Mouse (Mus musculus) kidney, postnatal 0 days (tissue): ENCODE results near the gene Phf12. TPM values are rescaled to one million over a fixed set of nuclear protein-coding genes. Genes with fewer than 3 reads are reported as not detected.

Experiments
- ATAC-seq: fragments of 200-750 bp; cut with Nextera tagmentation; replicated peaks from 2 replicates; pipeline ENCODE4 v1.8.0; 2017; ENCODE audit warnings: low read depth, moderate number of reproducible peaks, moderate TSS enrichment, moderate library complexity; ENCODE audit not compliant: low FRiP score
- DNase-seq: peaks from one replicate; pipeline ENCODE4 v3.0.0-alpha.2; 2016; ENCODE audit warnings: low spot score
- H3K27ac ChIP-seq: fragments of 300-500 bp; sonication (generic); 2 replicates; pipeline ENCODE4 v1.5.1; 2014; ENCODE audit warnings: mild to moderate bottlenecking
- H3K27me3 ChIP-seq: fragments of 300-500 bp; sonication (generic); 2 replicates; pipeline ENCODE4 v1.6.1; 2014; ENCODE audit warnings: low read length, mixed read lengths; ENCODE audit not compliant: insufficient read depth
- H3K36me3 ChIP-seq: fragments of 300-500 bp; sonication (generic); 2 replicates; pipeline ENCODE4 v1.6.1; 2014; ENCODE audit warnings: low read length, mixed read lengths; ENCODE audit not compliant: insufficient read depth
- H3K4me1 ChIP-seq: fragments of 300-500 bp; sonication (generic); replicated peaks from 2 replicates; pipeline ENCODE4 v1.6.1; 2014; ENCODE audit warnings: antibody characterized with exemption, low read length, mixed read lengths; ENCODE audit not compliant: insufficient read depth
- H3K4me2 ChIP-seq: fragments of 300-500 bp; sonication (generic); 2 replicates; pipeline ENCODE4 v1.6.1; 2014; ENCODE audit warnings: mild to moderate bottlenecking, low read length, moderate library complexity, mixed read lengths
- H3K4me3 ChIP-seq: fragments of 300-500 bp; sonication (generic); replicated peaks from 2 replicates; pipeline ENCODE4 v1.5.1; 2014; ENCODE audit warnings: low read depth, low read length
- H3K9ac ChIP-seq: fragments of 300-500 bp; sonication (generic); 2 replicates; pipeline ENCODE4 v1.6.1; 2014; ENCODE audit warnings: low read depth, low read length
- H3K9me3 ChIP-seq: fragments of 300-500 bp; sonication (generic); replicated peaks from 2 replicates; pipeline ENCODE4 v1.6.1; 2016; ENCODE audit warnings: low read length, inconsistent platforms, mixed read lengths
- CTCF ChIP-seq: IDR thresholded peaks from 2 replicates; pipeline ENCODE4 v1.5.1; 2016; ENCODE audit warnings: antibody characterized with exemption, low read depth, mild to moderate bottlenecking, moderate library complexity
- WGBS: fragments of 180-500 bp; shearing (Covaris S2); extraction: QIAGEN DNeasy Blood & Tissue Kit; methylation state at CpG from one replicate; pipeline ENCODE4 v1.1.7; 2014; 5-methylcytosine and 5-hydroxymethylcytosine counted together
- polyA plus RNA-seq: library from polyadenylated mRNA; unstranded; fragments of >200 nt; fragmentation: Nextera tagmentation; extraction: Ambion mirVana; gene quantifications from 2 replicates; pipeline ENCODE4 v1.2.1, GENCODE M21; 2015

Phf12 gene
- polyA plus RNA-seq, result 9.3 and 11.1 TPM in 2 replicates

DNA sequence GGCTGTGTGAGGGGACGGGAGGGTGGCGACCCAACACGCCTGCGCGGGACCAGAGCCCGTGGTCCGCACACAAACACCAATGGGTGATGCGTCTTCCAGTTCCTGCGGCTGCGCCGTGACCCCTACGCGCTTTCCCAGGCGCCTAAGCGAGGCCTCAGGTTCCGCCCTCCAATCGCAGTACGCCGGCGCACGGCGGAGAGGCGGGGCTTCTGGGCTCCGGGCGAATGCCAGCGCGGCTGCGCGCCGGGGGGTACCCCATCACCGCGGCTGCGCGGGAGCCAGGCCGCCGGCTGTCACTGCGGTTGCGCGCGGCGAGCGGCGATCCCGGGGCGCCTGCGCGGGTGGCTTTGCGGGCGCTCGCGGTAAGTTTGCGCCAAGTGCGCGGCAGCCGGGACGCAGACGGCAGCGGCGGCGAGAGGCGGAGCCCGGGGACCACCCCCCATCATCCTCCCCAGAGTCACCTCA is at the start of gene Phf12:
Gene Phf12, plus strand, starts transcription at position 314 of the 465 bp plus-strand sequence.
- DNase-seq, result peak; percentile 100
- under 1% methylated on average over 39 of the region's 62 CpGs for WGBS
- Histone ChIP-seq H3K27ac (peak within 1 kb of the TSS; percentile 97), H3K36me3 (0 out of 2 replicates have a peak, but pooled peaks cover 3% of the 10 kb centered on the region), H3K27me3 (0 out of 2 replicates have a peak, but pooled peaks cover 2% of the 10 kb centered on the region), H3K4me2 (peak within 1 kb of the TSS; percentile 85), H3K4me3 (peak within 1 kb of the TSS; percentile 89), H3K9me3 (no peaks in the 10 kb centered on the region), H3K4me1 (no peaks in the 10 kb centered on the region), H3K9ac (peak within 1 kb of the TSS; percentile 92)
- TF ChIP-seq CTCF, result no peak
- ATAC-seq, result peak; percentile 92

DNA sequence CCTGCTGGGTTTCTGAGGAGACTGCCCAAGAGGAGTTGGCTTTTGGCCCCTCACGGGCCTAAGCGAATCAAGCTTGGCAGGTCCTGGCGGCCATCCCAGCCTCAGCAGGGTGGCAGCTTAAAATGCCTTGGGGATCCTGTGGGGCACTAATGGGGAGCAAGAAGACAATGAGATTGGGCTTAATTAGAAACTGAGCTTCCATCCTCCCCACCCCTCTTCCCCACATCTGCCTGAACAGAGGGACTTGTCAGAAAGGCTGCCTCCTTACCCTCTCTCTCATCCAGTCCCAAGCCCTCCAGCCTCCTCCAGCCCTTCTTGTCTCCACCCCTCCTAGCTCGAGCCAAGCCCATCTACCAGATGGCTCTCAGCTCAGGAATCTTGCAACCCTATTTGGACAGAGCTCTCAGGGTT is 48.4 kb upstream of the Phf12 start:
- DNase-seq (no peak), ATAC-seq (no peak)
- H3K9ac ChIP-seq, result no peak overlapping the region
- H3K4me3 ChIP-seq, result no peak overlapping the region
- H3K27me3 ChIP-seq, result peaks cover 69% of the 10 kb centered on the region
- H3K4me2 ChIP-seq, result no peak overlapping the region
- H3K27ac ChIP-seq, result no peak overlapping the region
- H3K9me3 ChIP-seq, result no peaks in the 10 kb centered on the region
- peaks cover 8% of the 10 kb centered on the region for H3K4me1 ChIP-seq
- no peaks in the 10 kb centered on the region for H3K36me3 ChIP-seq
- WGBS, result 4% methylated on average over 4 of the region's 4 CpGs
- TF ChIP-seq CTCF, result no peak

DNA sequence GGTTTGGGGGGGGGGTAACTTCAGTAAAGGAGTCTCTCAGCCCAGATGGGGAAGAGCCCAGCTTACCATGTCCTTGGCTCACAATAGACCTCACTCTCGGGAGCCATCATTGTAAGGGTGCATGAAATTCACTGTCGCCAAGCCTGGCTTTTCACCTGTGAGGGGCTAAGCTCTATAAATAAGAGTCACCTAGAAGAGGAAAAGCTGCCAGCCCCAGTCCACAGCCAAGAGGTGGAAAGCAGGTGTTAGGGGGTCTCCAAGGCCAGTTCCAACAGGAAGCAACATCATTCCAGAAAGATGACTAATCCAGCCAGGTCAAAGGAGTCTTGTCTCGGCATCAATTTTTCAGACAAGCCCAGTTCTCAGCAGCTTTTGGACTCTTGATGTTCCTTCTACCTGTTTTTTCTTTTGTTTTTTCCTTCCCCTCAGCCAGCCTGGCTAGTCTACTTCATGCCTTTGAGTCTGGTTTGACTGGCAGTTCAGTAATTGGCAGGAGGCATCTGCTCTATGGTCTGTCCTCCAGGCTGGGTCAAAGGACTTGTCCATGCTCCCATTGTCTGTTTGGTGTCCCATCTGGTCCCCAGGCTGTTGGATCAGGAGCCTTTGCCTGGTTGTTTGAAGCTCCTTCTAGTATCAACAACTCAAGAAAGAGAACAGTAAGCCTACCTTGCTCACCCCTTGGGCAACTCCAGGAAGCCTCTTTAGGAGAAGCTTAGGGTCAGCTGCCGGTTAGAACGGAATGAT is 47.8 kb upstream of the Phf12 start:
- H3K27ac ChIP-seq, result no peak overlapping the region
- ATAC-seq (no peak), DNase-seq (no peak)
- H3K9me3 ChIP-seq, result no peaks in the 10 kb centered on the region
- no peaks in the 10 kb centered on the region for H3K36me3 ChIP-seq
- H3K4me3 ChIP-seq, result no peak overlapping the region
- no peak overlapping the region for H3K4me2 ChIP-seq
- no peak for TF ChIP-seq CTCF
- peaks cover 8% of the 10 kb centered on the region for H3K4me1 ChIP-seq
- H3K27me3 ChIP-seq, result peaks cover 63% of the 10 kb centered on the region
- no peak overlapping the region for H3K9ac ChIP-seq
- 59% methylated on average over 5 of the region's 5 CpGs for WGBS

DNA sequence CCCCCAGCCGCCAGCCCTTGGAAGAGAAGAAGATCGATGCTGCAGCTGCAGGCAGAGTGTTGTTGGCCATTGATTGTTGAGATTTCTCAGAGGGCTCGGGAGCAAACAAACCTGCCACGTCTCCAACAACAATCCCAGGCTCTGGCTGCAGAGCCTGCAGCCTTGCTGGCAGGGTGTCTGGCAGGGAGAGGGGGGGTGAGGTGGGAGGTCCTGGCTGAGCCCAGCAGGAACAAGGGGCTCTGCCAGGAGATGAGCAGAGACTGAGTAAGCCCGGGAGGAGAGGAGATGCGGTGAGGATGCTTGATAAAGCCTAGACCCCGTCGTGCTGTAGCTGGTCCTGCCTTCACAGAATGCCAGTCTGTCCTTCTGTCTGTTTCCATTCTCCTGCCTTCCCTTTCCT is 45.7 kb upstream of the Phf12 start:
- no peak for TF ChIP-seq CTCF
- no peak overlapping the region for H3K4me2 ChIP-seq
- DNase-seq, result no peak
- no peaks in the 10 kb centered on the region for H3K4me1 ChIP-seq
- no peak overlapping the region for H3K27ac ChIP-seq
- peaks cover 48% of the 10 kb centered on the region for H3K27me3 ChIP-seq
- ATAC-seq, result no peak
- H3K9me3 ChIP-seq, result no peaks in the 10 kb centered on the region
- H3K9ac ChIP-seq, result no peak overlapping the region
- WGBS, result 9% methylated on average over 8 of the region's 8 CpGs
- no peak overlapping the region for H3K4me3 ChIP-seq
- H3K36me3 ChIP-seq, result no peaks in the 10 kb centered on the region

DNA sequence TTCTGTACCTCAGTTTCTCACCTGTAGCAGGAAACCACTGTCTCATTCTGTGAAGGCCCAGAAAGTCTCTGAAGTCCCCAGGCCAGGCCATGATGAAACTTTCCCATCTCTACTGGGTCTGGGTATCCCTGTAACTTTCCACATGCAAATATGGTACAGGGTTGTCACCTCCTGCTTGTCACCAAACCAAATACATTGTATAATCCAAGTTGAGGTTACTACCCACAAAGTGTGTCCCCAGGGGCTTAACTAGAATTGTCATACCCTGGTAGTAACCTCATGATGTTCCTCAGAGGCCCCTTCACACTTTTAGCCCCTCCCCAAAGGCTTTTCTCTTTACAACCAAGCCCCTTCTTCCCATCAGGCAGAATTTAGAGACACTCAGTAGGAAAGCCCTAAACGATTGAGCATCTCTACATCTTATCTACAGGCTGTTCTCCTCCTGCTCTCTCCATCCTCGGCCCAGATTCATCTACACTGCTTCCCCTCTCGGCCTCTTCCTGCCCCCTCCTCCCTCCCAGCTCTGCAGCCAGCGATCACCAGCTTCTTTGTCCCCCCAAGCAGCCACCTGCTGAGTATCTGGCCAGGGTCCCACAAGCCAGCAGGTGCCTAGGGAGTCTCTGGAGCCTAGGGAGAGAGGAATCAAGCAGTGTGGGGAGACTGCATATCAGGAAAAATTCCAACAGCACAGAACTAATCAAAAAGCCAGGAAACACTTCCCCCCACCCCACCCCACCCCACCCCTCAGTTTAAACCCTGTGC is 44.7 kb upstream of the Phf12 start:
- ATAC-seq, result no peak
- no peak overlapping the region for H3K4me2 ChIP-seq
- no peak overlapping the region for H3K27ac ChIP-seq
- no peak overlapping the region for H3K4me3 ChIP-seq
- H3K36me3 ChIP-seq, result no peaks in the 10 kb centered on the region
- H3K4me1 ChIP-seq, result no peaks in the 10 kb centered on the region
- no peak for TF ChIP-seq CTCF
- no peak for DNase-seq
- H3K9ac ChIP-seq, result no peak overlapping the region
- WGBS, result 22% methylated on average over 4 of the region's 4 CpGs
- peaks cover 39% of the 10 kb centered on the region for H3K27me3 ChIP-seq
- H3K9me3 ChIP-seq, result no peaks in the 10 kb centered on the region

DNA sequence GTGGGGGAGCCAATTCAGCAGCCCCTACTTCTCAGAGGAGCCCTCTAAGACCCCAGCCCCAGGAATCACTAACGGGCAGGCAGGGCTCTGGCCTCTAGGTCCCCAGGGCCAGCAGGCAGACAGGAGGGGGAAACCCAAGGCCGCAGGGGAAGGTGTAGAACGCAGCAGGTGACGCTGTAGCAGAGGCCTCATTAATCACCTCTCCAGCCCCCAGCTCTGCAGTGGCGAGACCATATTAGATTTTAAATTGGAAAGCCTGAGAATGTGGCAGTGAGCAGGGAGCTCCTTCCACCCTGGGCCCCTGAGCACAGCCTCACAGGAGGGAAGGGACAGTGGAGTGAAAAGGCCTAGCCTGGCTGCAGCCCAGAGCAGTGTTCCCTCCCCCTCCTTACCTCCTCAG is 40.3 kb upstream of the Phf12 start:
- Histone ChIP-seq H3K27ac (no peak overlapping the region), H3K4me2 (no peak overlapping the region), H3K27me3 (peaks cover 8% of the 10 kb centered on the region; the same call in 1 of the 2 replicates), H3K9ac (no peak overlapping the region), H3K36me3 (no peaks in the 10 kb centered on the region), H3K9me3 (no peaks in the 10 kb centered on the region), H3K4me1 (no peaks in the 10 kb centered on the region), H3K4me3 (no peak overlapping the region)
- no peak for ATAC-seq
- DNase-seq, result no peak
- TF ChIP-seq CTCF, result no peak
- 13% methylated on average over 5 of the region's 5 CpGs for WGBS
